Mouse (Mus musculus) telencephalon, adult 2 months (tissue): ENCODE data around the gene Krtap19-9b.

ENCODE experiments used
- DNase-seq: peaks from one replicate; pipeline ENCODE4 v3.0.0-alpha.2; 2011; ENCODE audit warnings: low read depth, low spot score

Gene Krtap19-9b

DNA sequence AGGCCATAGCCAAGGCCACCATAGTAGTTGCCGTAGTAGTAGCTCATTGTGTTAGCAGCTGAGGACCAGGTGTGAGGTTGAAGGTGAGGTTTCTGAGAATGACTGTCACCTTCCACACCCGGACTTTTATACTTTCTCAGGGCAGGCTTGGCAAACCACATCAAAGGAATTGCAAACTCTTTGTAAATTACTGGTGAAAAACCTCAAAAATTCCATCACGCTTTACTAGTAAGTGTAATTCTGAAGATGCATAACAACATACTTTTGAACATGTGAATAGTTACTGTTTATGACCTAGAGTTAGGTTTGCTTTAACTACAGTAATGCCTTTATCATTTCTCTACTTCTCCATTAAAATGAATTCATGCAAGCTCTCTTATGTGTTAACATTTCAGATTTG, at the start of gene Krtap19-9b:
Gene Krtap19-9b (minus strand): TSS at position 101 of the 400 bp plus-strand sequence.
- no peak for DNase-seq

DNA sequence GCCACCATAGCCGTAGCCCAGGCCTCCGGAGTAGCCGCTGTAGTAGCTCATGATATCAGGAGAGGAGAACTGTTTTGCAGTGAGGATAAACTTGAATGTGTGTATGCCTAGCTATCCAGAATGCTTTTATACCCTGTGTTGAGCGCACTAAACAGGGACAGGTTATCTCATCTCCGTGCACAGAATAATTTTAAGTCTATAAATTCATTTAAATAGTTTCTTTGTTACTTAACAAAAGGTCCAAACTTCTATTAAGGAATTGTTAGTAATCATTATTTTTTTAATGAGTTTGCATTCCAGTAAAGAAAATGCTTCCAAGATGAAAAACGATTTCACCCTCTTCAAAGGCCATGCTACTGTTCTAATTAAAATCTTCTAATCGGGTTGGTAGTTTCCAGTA, 30.7 kb upstream of the Krtap19-9b start, which contains the start of gene Krtap16-3:
Gene Krtap16-3 (minus strand): TSS at position 101 of the 400 bp plus-strand sequence.
- DNase-seq: no peak

DNA sequence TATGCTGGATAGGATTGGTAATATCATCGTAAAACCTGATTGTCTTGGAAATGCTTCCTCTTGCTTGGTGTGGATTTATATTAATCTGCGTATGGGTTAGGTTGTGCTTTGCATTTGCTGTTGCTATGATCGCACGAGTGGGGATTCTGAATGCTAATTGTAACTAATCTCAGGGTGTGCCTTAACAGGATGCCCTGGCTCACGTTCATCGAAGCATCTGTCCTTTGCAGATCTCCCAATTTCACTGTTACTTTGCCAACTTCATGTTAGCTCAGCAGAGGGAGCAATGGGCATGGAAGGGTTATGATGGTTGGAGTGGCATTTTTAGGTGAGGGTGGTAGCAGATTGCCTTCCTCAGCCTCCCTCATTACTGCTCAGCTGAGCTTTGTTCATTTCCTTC, 9.0 kb upstream of the Krtap19-9b start:
- DNase-seq: no peak

DNA sequence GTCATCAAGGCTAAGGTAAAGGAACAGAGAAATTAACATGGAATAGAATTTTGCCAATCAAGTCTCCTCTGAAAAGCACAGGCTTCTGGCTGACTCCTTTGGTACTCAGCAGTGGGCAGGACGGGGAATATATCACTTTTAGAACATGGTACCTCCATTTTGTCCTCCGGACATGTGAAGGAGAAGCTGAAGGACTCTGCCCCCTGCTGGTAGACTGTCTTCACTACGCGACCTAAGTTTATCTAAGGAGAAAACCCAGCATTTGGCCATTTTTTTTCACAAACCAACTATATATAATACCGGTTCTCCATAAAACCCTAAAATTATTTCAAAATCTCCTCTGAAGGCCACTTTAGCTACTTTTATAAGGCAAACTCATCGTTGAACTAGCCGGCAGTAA, 6.2 kb upstream of the Krtap19-9b start:
- DNase-seq: no peak

DNA sequence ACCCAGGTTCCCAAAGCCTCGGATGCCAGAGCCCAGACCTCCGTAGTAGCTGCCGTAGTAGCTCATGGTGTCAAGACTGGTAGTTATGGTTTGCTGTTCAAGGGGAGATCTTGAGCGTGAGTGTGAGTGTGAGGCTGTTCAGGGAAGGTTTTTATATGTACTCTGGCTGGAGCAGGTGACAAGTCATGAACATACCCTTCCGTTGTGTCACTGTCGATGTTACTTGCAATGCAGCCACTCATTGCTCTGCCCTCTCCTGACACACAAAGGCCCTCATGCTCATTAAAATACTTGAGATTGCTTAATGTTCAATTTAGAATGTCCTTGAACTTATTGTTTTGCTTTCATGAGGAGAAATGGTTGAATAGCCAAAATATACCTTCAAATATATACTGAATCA, 35.7 kb downstream of the Krtap19-9b start, which contains the start of gene Krtap19-5:
Gene Krtap19-5 (minus strand): TSS at position 101 of the 400 bp plus-strand sequence.
- no peak for DNase-seq

DNA sequence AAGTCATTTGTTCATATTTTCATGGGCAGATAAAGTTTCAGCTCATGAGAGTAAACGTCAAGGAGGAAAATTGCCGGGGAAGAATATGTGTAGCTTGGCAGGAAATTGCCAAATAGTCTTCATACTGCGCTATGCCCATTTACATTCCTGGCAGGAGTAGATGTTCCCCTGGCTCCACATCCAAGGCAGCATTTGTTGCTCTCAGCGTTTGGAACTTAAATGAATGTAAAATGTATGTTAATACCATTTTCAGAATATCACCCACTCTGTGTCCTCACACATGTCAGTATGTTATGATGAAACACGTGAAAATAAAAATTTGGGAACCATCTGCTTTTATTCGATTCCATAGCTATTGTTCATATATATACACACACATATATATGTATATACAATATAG, 45.2 kb downstream of the Krtap19-9b start:
- DNase-seq: no peak

DNA sequence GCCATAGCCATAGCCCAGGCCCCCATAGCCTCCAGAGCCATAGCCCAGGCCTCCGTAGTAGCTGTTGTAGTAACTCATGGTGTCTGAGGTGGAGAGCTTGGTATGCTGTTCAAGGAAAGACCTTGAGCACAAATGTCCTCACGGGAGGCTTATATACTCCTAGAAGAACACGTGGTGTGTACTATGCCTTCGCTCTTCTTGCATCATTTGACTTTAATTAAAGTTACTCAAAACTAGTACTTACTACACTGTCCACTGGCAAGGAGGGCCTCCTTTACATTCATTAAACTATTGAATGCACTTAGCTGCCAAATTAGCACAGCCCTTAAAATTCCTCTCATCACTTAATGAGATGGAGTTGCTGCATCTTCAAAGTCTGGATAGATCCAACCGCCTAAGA, 47.1 kb downstream of the Krtap19-9b start, which contains the start of gene Krtap19-4:
Gene Krtap19-4 (minus strand): TSS at position 101 of the 400 bp plus-strand sequence.
- DNase-seq: no peak
